Mouse (Mus musculus) lung, postnatal 0 days (tissue): ENCODE measurements around the gene Cog5. TPM values are rescaled to one million over a fixed set of nuclear protein-coding genes. Genes with fewer than 3 reads are reported as not detected.

Experiments
- ATAC-seq: fragments of 200-750 bp; cut with Nextera tagmentation; 2 replicates; pipeline ENCODE4 v1.8.0; 2017; ENCODE audit warnings: moderate library complexity
- DNase-seq: peaks from one replicate; pipeline ENCODE4 v3.0.0-alpha.2; 2016; ENCODE audit warnings: low spot score
- H3K27ac ChIP-seq: fragments of 300-500 bp; sonication (generic); 2 replicates; pipeline ENCODE4 v1.5.1; 2014; ENCODE audit warnings: antibody characterized with exemption, mild to moderate bottlenecking, low read length, mixed read lengths
- H3K27me3 ChIP-seq: fragments of 300-500 bp; sonication (generic); replicated peaks from 2 replicates; pipeline ENCODE4 v1.6.1; 2014; ENCODE audit warnings: low read length, mixed read lengths; ENCODE audit not compliant: insufficient read depth
- H3K36me3 ChIP-seq: fragments of 300-500 bp; sonication (generic); 2 replicates; pipeline ENCODE4 v1.6.1; 2014; ENCODE audit warnings: low read length, mixed read lengths; ENCODE audit not compliant: insufficient read depth
- H3K4me1 ChIP-seq: fragments of 300-500 bp; sonication (generic); 2 replicates; pipeline ENCODE4 v1.6.1; 2014; ENCODE audit warnings: antibody characterized with exemption, low read depth, low read length, mixed read lengths; ENCODE audit not compliant: insufficient read depth
- H3K4me2 ChIP-seq: fragments of 300-500 bp; sonication (generic); replicated peaks from 2 replicates; pipeline ENCODE4 v1.6.1; 2014; ENCODE audit warnings: low read depth, mild to moderate bottlenecking, low read length, moderate library complexity, mixed read lengths
- H3K4me3 ChIP-seq: fragments of 300-500 bp; sonication (generic); 2 replicates; pipeline ENCODE4 v1.5.1; 2014; ENCODE audit warnings: low read depth, low read length
- H3K9ac ChIP-seq: fragments of 300-500 bp; sonication (generic); replicated peaks from 2 replicates; pipeline ENCODE4 v1.6.1; 2014; ENCODE audit warnings: low read depth, mild to moderate bottlenecking
- H3K9me3 ChIP-seq: fragments of 300-500 bp; sonication (generic); 2 replicates; pipeline ENCODE4 v1.6.1; 2016; ENCODE audit warnings: low read length, mixed read lengths
- CTCF ChIP-seq: IDR thresholded peaks from 2 replicates; pipeline ENCODE4 v1.5.1; 2016; ENCODE audit warnings: antibody characterized with exemption, mild to moderate bottlenecking
- EP300 ChIP-seq: IDR thresholded peaks from 2 replicates; pipeline ENCODE4 v1.6.1; 2016; ENCODE audit warnings: antibody characterized with exemption, mild to moderate bottlenecking, control low read depth
- WGBS: fragments of 180-500 bp; shearing (Covaris S2); extraction: QIAGEN DNeasy Blood & Tissue Kit; methylation state at CpG from one replicate; pipeline ENCODE4 v1.1.7; 2014; 5-methylcytosine and 5-hydroxymethylcytosine counted together
- polyA plus RNA-seq: library from polyadenylated mRNA; unstranded; fragments of >200 nt; fragmentation: Nextera tagmentation; extraction: Ambion mirVana; gene quantifications from 2 replicates; pipeline ENCODE4 v1.2.1, GENCODE M21; 2015

Gene Cog5
- polyA plus RNA-seq, 1 experiment from 2014 or later = 17.0 TPM

DNA sequence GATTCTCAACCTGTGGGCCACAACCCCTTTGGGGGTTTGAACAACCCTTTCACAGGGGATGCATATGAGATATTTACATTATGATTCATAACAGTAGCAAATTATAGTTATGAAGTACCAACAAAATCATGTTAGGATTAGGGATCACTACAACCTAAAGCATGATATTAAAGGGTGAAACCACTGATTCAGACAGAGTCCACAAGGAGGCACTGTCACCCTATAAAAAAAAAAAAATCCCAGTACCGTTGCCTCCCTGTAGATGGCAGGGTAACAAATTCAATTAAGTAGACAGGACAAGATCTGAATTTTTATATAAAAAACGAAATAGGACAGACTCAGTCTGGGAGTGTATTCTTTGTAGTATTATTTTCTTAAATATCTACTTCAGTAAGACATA, 312.9 kb downstream of the Cog5 start:
- H3K36me3 ChIP-seq = no peaks in the 10 kb centered on the region
- H3K4me2 ChIP-seq = no peak overlapping the region
- no peaks in the 10 kb centered on the region for H3K4me1 ChIP-seq
- TF ChIP-seq EP300 (0 out of 2 replicates have a peak, but pooled peaks have one; percentile 30), CTCF (peak; percentile 97)
- DNase-seq = peak; percentile 86
- H3K9me3 ChIP-seq = no peaks in the 10 kb centered on the region
- no peak overlapping the region for H3K9ac ChIP-seq
- no peak overlapping the region for H3K4me3 ChIP-seq
- H3K27ac ChIP-seq = no peak overlapping the region
- ATAC-seq = peak; percentile 35
- WGBS = 1% methylated on average over 2 of the region's 2 CpGs
- H3K27me3 ChIP-seq = no peaks in the 10 kb centered on the region

DNA sequence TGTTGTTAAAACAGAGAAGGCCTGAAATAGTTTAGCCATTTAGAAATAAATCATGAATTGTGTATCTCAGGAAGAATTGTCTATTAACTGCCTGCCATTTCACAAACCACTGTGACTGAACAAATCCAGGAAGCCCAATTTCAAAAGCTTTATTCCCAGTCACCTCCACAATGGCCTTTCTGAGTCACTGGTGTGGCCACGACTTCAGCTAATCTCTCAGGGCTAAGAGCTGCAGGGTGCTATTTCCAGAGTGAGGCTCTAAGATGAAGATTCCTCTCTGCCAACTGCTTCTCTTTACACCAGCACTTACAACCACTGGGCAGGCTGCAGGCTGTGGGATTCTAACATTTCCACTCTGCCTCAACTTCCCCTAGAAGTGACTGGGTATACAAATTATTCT, 314.4 kb downstream of the Cog5 start:
- no peak for DNase-seq
- whole genome bisulfite sequencing = 19% methylated on average over 1 of the region's 1 CpGs
- no peaks in the 10 kb centered on the region for H3K36me3 ChIP-seq
- TF ChIP-seq EP300 (no peak), CTCF (no peak)
- H3K4me2 ChIP-seq = no peak overlapping the region
- no peak overlapping the region for H3K9ac ChIP-seq
- ATAC-seq = no peak
- H3K4me3 ChIP-seq = no peak overlapping the region
- H3K27ac ChIP-seq = no peak overlapping the region
- no peaks in the 10 kb centered on the region for H3K9me3 ChIP-seq
- H3K4me1 ChIP-seq = no peaks in the 10 kb centered on the region
- no peaks in the 10 kb centered on the region for H3K27me3 ChIP-seq

DNA sequence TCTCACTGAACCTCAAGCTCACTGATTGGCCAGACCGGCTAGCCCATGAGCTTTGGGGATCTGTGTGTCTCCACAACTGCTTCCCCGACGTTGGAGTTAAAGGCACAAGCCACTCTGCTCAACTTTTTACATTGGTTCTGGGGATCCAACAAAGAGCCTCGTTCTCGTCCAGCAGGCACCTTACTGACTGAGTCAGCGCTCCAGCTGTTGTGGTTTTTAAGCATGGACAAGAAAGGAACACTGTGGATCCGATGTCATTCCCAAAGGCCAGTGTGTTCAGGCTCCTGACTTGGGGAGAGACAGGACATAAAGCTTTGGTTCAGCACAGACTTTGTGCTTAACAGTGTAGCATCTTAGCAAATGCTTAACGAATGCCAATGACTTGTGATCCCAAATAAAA, 316.9 kb downstream of the Cog5 start:
- WGBS = 84% methylated on average over 8 of the region's 8 CpGs
- no peak overlapping the region for H3K27ac ChIP-seq
- no peaks in the 10 kb centered on the region for H3K27me3 ChIP-seq
- no peak for DNase-seq
- no peak for ATAC-seq
- TF ChIP-seq EP300 = no peak
- no peak for TF ChIP-seq CTCF
- no peak overlapping the region for H3K4me3 ChIP-seq
- H3K4me1 ChIP-seq = no peaks in the 10 kb centered on the region
- no peaks in the 10 kb centered on the region for H3K36me3 ChIP-seq
- no peak overlapping the region for H3K9ac ChIP-seq
- no peaks in the 10 kb centered on the region for H3K9me3 ChIP-seq
- no peak overlapping the region for H3K4me2 ChIP-seq

DNA sequence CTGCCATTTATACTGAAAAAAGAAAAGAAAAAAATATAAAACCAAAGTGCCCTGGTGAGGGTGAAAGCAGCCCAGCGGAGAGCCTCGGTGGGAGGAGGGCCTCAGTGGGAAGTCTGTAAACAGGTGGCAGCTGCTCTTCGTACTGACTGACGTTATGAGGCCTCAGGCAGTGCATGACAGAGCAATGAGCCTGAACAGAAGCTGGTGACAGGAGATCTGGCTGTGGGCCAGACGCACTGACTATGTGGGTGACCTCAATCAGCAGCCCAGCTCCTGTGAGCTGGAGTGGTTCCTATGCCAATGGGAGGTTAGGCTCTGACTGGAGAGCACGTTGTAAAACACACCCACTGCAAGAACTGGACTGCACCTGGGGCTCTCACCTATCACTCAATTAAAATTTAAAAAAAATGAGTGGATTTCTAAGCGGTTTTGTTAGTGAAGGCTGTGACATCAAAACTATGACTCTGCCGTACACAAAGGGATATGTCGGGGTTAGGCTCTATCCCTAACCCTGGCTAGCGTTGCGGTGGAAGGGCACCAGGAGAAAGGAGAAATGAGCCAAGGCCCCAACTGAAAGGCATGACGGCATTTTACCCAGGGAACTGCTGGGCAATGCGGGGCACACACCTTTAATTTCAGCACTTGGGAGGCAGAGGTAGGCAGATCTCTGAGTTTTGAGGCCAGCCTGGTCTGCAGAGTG, 319.0 kb downstream of the Cog5 start:
- Histone ChIP-seq H3K9me3 (no peaks in the 10 kb centered on the region), H3K36me3 (no peaks in the 10 kb centered on the region), H3K27me3 (no peaks in the 10 kb centered on the region), H3K9ac (no peak overlapping the region), H3K4me1 (no peaks in the 10 kb centered on the region), H3K27ac (no peak overlapping the region), H3K4me2 (no peak overlapping the region), H3K4me3 (no peak overlapping the region)
- WGBS = 55% methylated on average over 13 of the region's 13 CpGs
- TF ChIP-seq EP300 = no peak
- TF ChIP-seq CTCF = no peak
- peak; percentile 61 for DNase-seq
- ATAC-seq = peak; percentile 87

DNA sequence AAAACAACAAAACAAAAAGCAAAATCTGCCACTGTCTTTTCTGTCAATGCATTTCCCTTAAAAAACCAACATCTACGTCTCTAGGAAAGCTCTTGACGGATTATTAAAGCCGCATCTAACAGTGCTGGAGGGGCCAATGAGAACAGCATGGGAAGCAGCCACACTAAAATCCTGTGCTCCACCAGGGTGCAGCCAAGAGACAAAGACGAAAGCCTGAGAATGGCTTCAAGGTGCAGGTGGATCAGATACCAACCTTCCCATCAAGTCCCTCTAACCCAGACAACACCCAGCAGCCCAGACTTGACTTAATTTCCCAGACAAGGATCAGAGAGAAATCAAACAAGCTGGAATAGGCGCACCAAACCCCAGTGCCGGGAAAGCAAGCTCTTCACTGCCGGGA, 321.9 kb downstream of the Cog5 start:
- 52% methylated on average over 7 of the region's 7 CpGs for WGBS
- H3K4me3 ChIP-seq = no peak overlapping the region
- no peaks in the 10 kb centered on the region for H3K27me3 ChIP-seq
- TF ChIP-seq CTCF (peak; percentile 62), EP300 (no peak)
- H3K9ac ChIP-seq = no peak overlapping the region
- H3K4me2 ChIP-seq = no peak overlapping the region
- ATAC-seq = no peak
- no peak overlapping the region for H3K27ac ChIP-seq
- DNase-seq = peak; percentile 30
- no peaks in the 10 kb centered on the region for H3K4me1 ChIP-seq
- H3K9me3 ChIP-seq = no peaks in the 10 kb centered on the region
- H3K36me3 ChIP-seq = no peaks in the 10 kb centered on the region

DNA sequence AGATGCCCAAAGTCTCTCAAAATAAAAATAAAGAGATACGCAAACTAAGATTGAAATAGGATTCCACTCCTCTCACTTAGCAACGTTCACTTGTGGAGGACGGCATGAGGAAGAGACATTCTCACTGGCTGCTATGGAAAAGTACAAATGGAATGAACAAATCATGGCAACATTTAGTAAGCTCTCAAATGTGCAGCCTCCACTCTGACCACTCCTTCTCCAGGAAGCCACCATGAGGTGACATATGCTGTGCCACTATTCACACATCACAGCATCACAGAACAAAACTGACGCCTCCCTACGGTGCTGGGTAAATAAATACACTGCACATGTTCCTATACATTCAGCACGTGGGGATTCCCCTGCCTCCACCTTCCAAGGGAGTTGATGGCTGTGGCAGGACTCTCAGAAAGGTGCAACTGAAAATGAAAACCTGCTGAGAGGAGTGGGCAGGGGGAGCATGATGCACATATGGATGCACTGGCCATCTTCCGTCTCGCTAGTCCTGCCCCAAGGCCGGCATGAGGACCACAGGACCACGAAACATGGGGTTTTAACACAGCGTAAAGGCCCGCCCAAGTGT, 323.0 kb downstream of the Cog5 start:
- no peak overlapping the region for H3K9ac ChIP-seq
- 66% methylated on average over 12 of the region's 12 CpGs for WGBS
- no peaks in the 10 kb centered on the region for H3K27me3 ChIP-seq
- no peaks in the 10 kb centered on the region for H3K36me3 ChIP-seq
- DNase-seq = no peak
- H3K9me3 ChIP-seq = no peaks in the 10 kb centered on the region
- no peak overlapping the region for H3K27ac ChIP-seq
- no peak for ATAC-seq
- no peak overlapping the region for H3K4me2 ChIP-seq
- H3K4me3 ChIP-seq = no peak overlapping the region
- no peaks in the 10 kb centered on the region for H3K4me1 ChIP-seq
- TF ChIP-seq EP300 = no peak
- no peak for TF ChIP-seq CTCF
